Mouse (Mus musculus) left cerebral cortex, postnatal 4 days (tissue): ENCODE measurements around the gene Slc17a6. TPM values are rescaled to one million over a fixed set of nuclear protein-coding genes. Genes with fewer than 3 reads are reported as not detected.
"Not testable (repeated sequence)": the region's sequence is repeated elsewhere in the genome, so short reads cannot be mapped to it uniquely, and the experiment has no call there.

Experiments used
- DNase-seq: peaks from one replicate; pipeline ENCODE4 v3.0.0-alpha.2; 2022
- intact Hi-C: fragments of 180-260 bp; cut with DNase I; formaldehyde crosslinking; loops from one replicate; pipeline ENCODE4 v1.15.1; 2025
- total RNA-seq, 2 experiments: library from RNA; stranded (reverse); gene quantifications; 2 replicates each; pipeline ENCODE4 v1.2.3; 2021

The Slc17a6 gene
- total RNA-seq, 2 experiments from 2014 or later: 44.0 to 60.2 TPM

GRCm38 (mm10) chr7:51662441-51662840 lies 40.6 kb downstream of the Slc17a6 start:
- intact Hi-C loops: no loop called here
- DNase-seq: peak; percentile 2

GRCm38 (mm10) chr7:51693539-51694217 lies 71.9 kb downstream of the Slc17a6 start:
- intact Hi-C loops: no loop called here
- DNase-seq: peak; percentile 15

DNA sequence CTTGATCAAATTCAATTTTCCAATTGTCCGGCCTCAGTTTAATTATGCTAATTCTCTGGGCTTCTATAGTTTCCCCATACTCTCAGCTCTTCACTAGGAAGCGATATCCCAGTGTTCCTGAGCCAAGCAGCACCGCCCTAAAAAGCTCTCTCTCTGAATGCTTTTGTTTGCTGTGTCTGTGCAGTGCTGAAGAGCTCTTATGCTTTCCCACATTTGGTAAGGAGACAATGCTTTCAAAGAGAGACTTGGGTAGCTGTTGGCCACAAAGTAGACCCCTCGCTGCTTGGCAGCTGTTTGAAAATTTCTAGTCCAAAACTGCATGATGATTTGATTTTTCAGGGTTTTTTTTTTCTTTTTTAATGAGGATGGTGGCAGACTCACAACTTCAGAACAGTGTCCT lies 72.6 kb downstream of the Slc17a6 start:
- peak; percentile 72 for DNase-seq
- intact Hi-C loops: no loop called here

DNA sequence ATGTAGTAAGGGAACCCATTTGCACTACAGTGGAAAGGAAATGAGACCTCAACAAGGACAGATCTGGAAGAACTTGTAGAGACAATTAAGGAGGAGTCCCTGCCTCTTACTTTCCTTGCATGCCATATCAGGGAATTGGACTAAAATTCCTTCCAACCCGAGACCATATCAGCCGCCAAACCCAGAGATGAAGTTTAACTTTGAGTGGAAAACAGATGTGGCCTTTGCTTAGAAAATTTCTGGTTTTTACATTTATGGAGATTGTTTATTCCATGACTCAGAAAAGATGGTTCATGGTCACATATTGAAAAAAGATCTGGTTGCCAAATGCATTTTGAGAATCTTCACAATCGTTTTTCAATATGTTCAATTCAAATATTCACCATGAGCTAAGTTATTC lies 87.7 kb downstream of the Slc17a6 start:
- no peak for DNase-seq
- intact Hi-C loops: no loop called here

- intact Hi-C loops: not testable (repeated sequence)
These were observed 88.5 kb downstream of the Slc17a6 start for GRCm38 (mm10) chr7:51710346-51710745.

GRCm38 (mm10) chr7:51715771-51716170 lies 94.0 kb downstream of the Slc17a6 start:
- no peak for DNase-seq
- intact Hi-C loops: no loop called here

More at GRCm38 (mm10) chr7:51710346-51710745, 88.5 kb downstream of the Slc17a6 start:
- DNase-seq: not testable (repeated sequence)

Other genes starting within 250 kb of the Slc17a6 start
- 1 to 10 TPM in 1 of 2 experiments, under 1 TPM in 1; 0.82 to 1.7 TPM for gene Ano5, start 111.0 kb upstream of the Slc17a6 start, total RNA-seq
- 10 to 100 TPM; 10.5 to 13.5 TPM for gene Gas2, start 240.0 kb downstream of the Slc17a6 start, total RNA-seq
- 1 to 10 TPM; 6.6 to 7.1 TPM for gene Fancf, start 240.3 kb downstream of the Slc17a6 start, total RNA-seq